Mouse (Mus musculus): ENCODE data around the gene Ttk.

DNA sequence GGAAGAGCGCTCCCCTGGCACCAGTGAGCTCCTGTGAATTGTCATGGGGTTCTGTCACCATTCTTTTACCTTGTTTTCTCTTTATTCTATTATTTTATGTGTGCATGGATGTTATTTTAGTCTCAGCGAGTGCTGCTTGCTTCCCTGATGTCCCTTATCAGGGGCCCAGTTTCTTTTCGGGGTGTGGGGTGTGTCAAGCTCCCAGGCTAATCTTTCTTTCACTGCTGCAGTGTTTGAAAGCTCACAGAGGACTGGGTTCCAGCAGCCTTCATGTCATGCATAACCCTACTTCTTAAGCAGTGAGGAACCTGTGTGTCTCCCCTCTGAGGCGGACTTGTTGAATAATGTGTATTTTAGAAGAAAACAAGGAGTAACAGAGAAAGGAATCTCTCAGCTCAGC is 30.7 kb downstream of the Ttk start:
- TF ChIP-seq POLR2A (IDR thresholded peaks at IDR 0.05; ENCODE audit: borderline replicate concordance, control insufficient read depth, low read depth, low read length) (no peak), CTCF (IDR thresholded peaks at IDR 0.05; ENCODE audit: control insufficient read depth, insufficient read depth, low read length) (no peak)

Data from bone marrow, adult 2 months (tissue).